Mouse (Mus musculus) lung, postnatal 14 days (tissue): ENCODE results near the gene Zfp36l3.

Experiments used
- DNase-seq: peaks from one replicate; pipeline ENCODE4 v3.0.0; 2021

Zfp36l3 gene

GRCm38 (mm10) chrX:53776276-53776675 lies at the start of gene Zfp36l3:
TSS of gene Zfp36l3 (minus strand) at chrX:53776394.
- no peak for DNase-seq

GRCm38 (mm10) chrX:53799074-53799473 lies 22.9 kb upstream of the Zfp36l3 start:
- no peak for DNase-seq

- DNase-seq, result peak; percentile 0
These were observed 21.3 kb upstream of the Zfp36l3 start, which contains the start of gene Xlr for GRCm38 (mm10) chrX:53797519-53797918. TSS of gene Xlr (minus strand) at chrX:53797706.

GRCm38 (mm10) chrX:53757736-53758135 lies 18.5 kb downstream of the Zfp36l3 start, which contains the start of gene 1700013H16Rik:
TSS of gene 1700013H16Rik (minus strand) at chrX:53757831.
- DNase-seq, result no peak

- no peak for DNase-seq
These were observed 23.3 kb downstream of the Zfp36l3 start for GRCm38 (mm10) chrX:53752851-53753250.

- DNase-seq, result no peak
These were observed 47.2 kb downstream of the Zfp36l3 start for GRCm38 (mm10) chrX:53728967-53729366.

GRCm38 (mm10) chrX:53724596-53724995 lies 51.6 kb downstream of the Zfp36l3 start, which contains the start of gene 4930502E18Rik:
TSS of gene 4930502E18Rik (plus strand) at chrX:53724826.
- no peak for DNase-seq
